Mouse (Mus musculus): ENCODE measurements around the gene Gm13084. TPM values are rescaled to one million over a fixed set of nuclear protein-coding genes. Genes with fewer than 3 reads are reported as not detected.

Gene Gm13084
- polyA plus RNA-seq (2012; fragmentation: generic; extraction: Trizol), result not detected

GRCm38 (mm10) chr4:143815993-143816392, at the start of gene Gm13084:
Gene Gm13084, minus strand, starts transcription at chr4:143816093.

GRCm38 (mm10) chr4:143846197-143846596, 30.3 kb upstream of the Gm13084 start, which contains the start of gene Gm13103:
Gene Gm13103, plus strand, starts transcription at chr4:143846497.

GRCm38 (mm10) chr4:143789052-143789451, 26.8 kb downstream of the Gm13084 start, which contains the start of gene Gm13023:
Gene Gm13023, plus strand, starts transcription at chr4:143789352.

Other genes with a start within 250 kb of the Gm13084 start
- under 1 TPM in 1 of 2 experiments, not detected in 1; 0.02 TPM for gene Gm13083, start 201.1 kb downstream of the Gm13084 start, polyA plus RNA-seq (2012; fragmentation: generic; extraction: Trizol)
- gene Gm13088, start 158.8 kb downstream of the Gm13084 start, polyA plus RNA-seq (2012; fragmentation: generic; extraction: Trizol), result not detected
- not detected for gene Gm13089, start 113.4 kb downstream of the Gm13084 start, polyA plus RNA-seq (2012; fragmentation: generic; extraction: Trizol)
- gene Gm13078, start 96.6 kb downstream of the Gm13084 start, polyA plus RNA-seq (2012; fragmentation: generic; extraction: Trizol), result not detected
- gene Gm13023, start 26.7 kb downstream of the Gm13084 start, polyA plus RNA-seq (2012; fragmentation: generic; extraction: Trizol), result not detected
- gene Gm13103, start 30.4 kb upstream of the Gm13084 start, polyA plus RNA-seq (2012; fragmentation: generic; extraction: Trizol), result not detected
- gene Pramef6, start 84.3 kb upstream of the Gm13084 start, polyA plus RNA-seq (2012; fragmentation: generic; extraction: Trizol), result not detected
- under 1 TPM in 1 of 2 experiments, not detected in 1; 0.02 TPM for gene Pramef25, start 134.9 kb upstream of the Gm13084 start, polyA plus RNA-seq (2012; fragmentation: generic; extraction: Trizol)
- gene Gm13101, start 150.9 kb upstream of the Gm13084 start, polyA plus RNA-seq (2012; fragmentation: generic; extraction: Trizol), result not detected
- not detected for gene Pramef17, start 178.3 kb upstream of the Gm13084 start, polyA plus RNA-seq (2012; fragmentation: generic; extraction: Trizol)
- gene Pramel4, start 243.0 kb upstream of the Gm13084 start, polyA plus RNA-seq (2012; fragmentation: generic; extraction: Trizol), result not detected

Measured in C3H10T1/2 (cell line).